Mouse (Mus musculus) megakaryocyte, embryonic 14.5 days (primary cell): ENCODE measurements around the gene Slc22a16.

Source experiments
- FLI1 ChIP-seq: IDR thresholded peaks from 2 replicates; pipeline ENCODE4 v1.6.1; 2012; ENCODE audit warnings: low read length, inconsistent platforms, mixed read lengths
- GATA1 ChIP-seq: IDR thresholded peaks from 3 replicates; pipeline ENCODE4 v1.6.1; 2012; ENCODE audit warnings: mixed read lengths, low read length, inconsistent platforms, borderline replicate concordance

DNA sequence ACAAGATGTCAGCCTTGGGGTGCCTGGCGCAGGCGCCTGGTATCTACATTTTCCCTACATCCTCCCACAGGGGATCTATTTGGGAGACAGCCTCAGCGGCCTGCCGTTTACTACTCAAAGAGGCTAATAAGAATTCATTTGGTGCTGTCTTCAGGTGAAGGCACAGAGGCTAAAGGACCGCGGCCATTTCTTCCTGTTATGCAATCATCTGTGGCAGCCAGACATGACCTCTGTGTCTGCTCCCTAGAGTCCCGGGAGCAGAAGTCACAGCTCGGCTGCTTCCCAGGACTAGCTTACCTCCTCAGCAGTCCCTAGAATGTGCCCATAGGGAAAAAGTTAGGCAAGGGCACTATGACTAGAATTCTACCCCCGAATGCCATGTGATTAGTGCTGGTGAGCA is 60.8 kb downstream of the Slc22a16 start:
- TF ChIP-seq GATA1 (no peak), FLI1 (no peak)
